ENCODE assay signal across 12 mouse cellular contexts in the genomic region with DNA sequence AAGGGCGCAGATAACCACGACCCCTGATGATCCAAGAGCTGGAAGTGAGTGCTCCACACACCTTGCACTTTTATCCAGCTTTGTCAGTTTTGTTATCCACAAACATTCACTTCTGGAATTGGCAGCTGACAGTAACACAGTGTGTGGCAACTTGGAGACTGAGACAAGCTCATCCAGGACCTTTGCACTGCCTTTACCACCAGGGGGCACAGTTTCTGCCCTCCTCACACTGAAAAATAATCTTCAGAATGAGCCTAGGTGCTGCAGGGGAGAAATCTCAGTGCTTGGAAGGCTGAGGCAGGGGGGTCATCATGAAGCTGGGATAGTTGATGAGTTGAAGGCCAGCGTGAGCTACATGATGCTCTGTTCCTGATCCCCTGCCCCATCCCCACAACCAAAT.
A peak's percentile ranks its signal among the peaks of the same experiment; 100 is the strongest.
DNase-seq lines count a peak whose midpoint lies in the region; ATAC-seq and TF ChIP-seq lines count a peak whose summit lies in the region.
"Had no signal": no experiment of that assay in that cellular context is flagged by ENCODE, and none has a peak within 500 bp of the region (broad histone marks: within the 10 kb centered on the region; RNA-seq: fewer than 3 reads in every experiment).

No protein-coding gene starts in this region.

- no peak for TF ChIP-seq POLR2A in kidney, adult 2 months (IDR thresholded peaks at IDR 0.05; ENCODE audit: low read depth, low read length)

- H3K4me2 ChIP-seq in kidney, embryonic 16.5 days (replicated peaks; ENCODE audit: low read depth, low read length) = no peak overlapping the region
- H3K4me2 ChIP-seq in midbrain, postnatal 0 days (ENCODE audit: low read depth, low read length, poor library complexity, severe bottlenecking) = no peak overlapping the region
- H3K4me2 ChIP-seq in midbrain, embryonic 11.5 days = no peak overlapping the region
- H3K4me2 ChIP-seq: forebrain, embryonic 13.5 days had no signal

- 61% methylated on average over 3 of the region's 3 CpGs for WGBS in kidney, adult 2 months
- WGBS in kidney, embryonic 16.5 days = 76% methylated on average over 3 of the region's 3 CpGs
- WGBS in midbrain, postnatal 0 days = 86% methylated on average over 3 of the region's 3 CpGs
- WGBS in midbrain, embryonic 11.5 days = 77% methylated on average over 3 of the region's 3 CpGs

- TF ChIP-seq CTCF in kidney, adult 2 months (conservative IDR thresholded peaks at IDR 0.05; ENCODE audit: insufficient read depth, insufficient read length, low read depth, low read length) = peak; percentile 55
- peak; percentile 33 for TF ChIP-seq CTCF in midbrain, postnatal 0 days (IDR thresholded peaks at IDR 0.05)

- no peaks in the 10 kb centered on the region for H3K36me3 ChIP-seq in kidney, adult 2 months (ENCODE audit: control insufficient read depth, insufficient read depth, low read length)
- H3K36me3 ChIP-seq in kidney, embryonic 16.5 days (ENCODE audit: insufficient read depth, low read length) = no peaks in the 10 kb centered on the region
- no peaks in the 10 kb centered on the region for H3K36me3 ChIP-seq in midbrain, postnatal 0 days (ENCODE audit: insufficient read depth, low read length)
- no peaks in the 10 kb centered on the region for H3K36me3 ChIP-seq in midbrain, embryonic 11.5 days (ENCODE audit: control insufficient read depth, insufficient read depth, low read length)

- no peaks in the 10 kb centered on the region for H3K4me1 ChIP-seq in kidney, adult 2 months (ENCODE audit: control insufficient read depth, insufficient read depth, low read length)
- no peaks in the 10 kb centered on the region for H3K4me1 ChIP-seq in kidney, embryonic 16.5 days (ENCODE audit: insufficient read depth, low read length)
- no peaks in the 10 kb centered on the region for H3K4me1 ChIP-seq in midbrain, postnatal 0 days (ENCODE audit: insufficient read depth, low read length)
- H3K4me1 ChIP-seq in midbrain, embryonic 11.5 days (ENCODE audit: control insufficient read depth, insufficient read depth, low read length) = no peaks in the 10 kb centered on the region
- H3K4me1 ChIP-seq: forebrain, embryonic 13.5 days had no signal

- H3K27me3 ChIP-seq in kidney, adult 2 months (replicated peaks; ENCODE audit: control insufficient read depth, insufficient read depth, low read length) = no peaks in the 10 kb centered on the region
- H3K27me3 ChIP-seq in kidney, embryonic 16.5 days (ENCODE audit: insufficient read depth, low read length) = no peaks in the 10 kb centered on the region
- H3K27me3 ChIP-seq in midbrain, postnatal 0 days (ENCODE audit: insufficient read depth, low read length) = no peaks in the 10 kb centered on the region
- no peaks in the 10 kb centered on the region for H3K27me3 ChIP-seq in midbrain, embryonic 11.5 days (ENCODE audit: control insufficient read depth, insufficient read depth, low read length)
- H3K27me3 ChIP-seq: forebrain, embryonic 13.5 days had no signal

- no peak for ATAC-seq in kidney, embryonic 16.5 days (ENCODE audit: low FRiP score, low TSS enrichment)
- no peak for ATAC-seq in midbrain, postnatal 0 days (ENCODE audit: low FRiP score)
- ATAC-seq in midbrain, embryonic 11.5 days (ENCODE audit: low FRiP score) = no peak
- ATAC-seq: forebrain, embryonic 13.5 days had no signal

- no peak overlapping the region for H3K27ac ChIP-seq in kidney, adult 2 months (ENCODE audit: insufficient read depth, low read depth, low read length)
- no peak overlapping the region for H3K27ac ChIP-seq in kidney, embryonic 16.5 days (ENCODE audit: low read length)
- no peak overlapping the region for H3K27ac ChIP-seq in midbrain, postnatal 0 days (ENCODE audit: low read depth, low read length)
- no peak overlapping the region for H3K27ac ChIP-seq in midbrain, embryonic 11.5 days (ENCODE audit: low read depth, low read length)
- H3K27ac ChIP-seq: forebrain, embryonic 13.5 days had no signal

- no peak overlapping the region for H3K4me3 ChIP-seq in kidney, adult 2 months (ENCODE audit: insufficient read depth, low read depth, low read length)
- no peak overlapping the region for H3K4me3 ChIP-seq in kidney, embryonic 16.5 days (ENCODE audit: low read length)
- H3K4me3 ChIP-seq in midbrain, postnatal 0 days (ENCODE audit: low read depth, low read length) = no peak overlapping the region
- H3K4me3 ChIP-seq in midbrain, embryonic 11.5 days (ENCODE audit: low read depth, low read length) = no peak overlapping the region
- H3K4me3 ChIP-seq: forebrain, embryonic 13.5 days had no signal

- peak; percentile 28 for DNase-seq in adrenal gland, postnatal 10 days
- no peak for DNase-seq in adrenal gland, adult 8-10 months
- no peak for DNase-seq in kidney, adult 2 months
- no peak for DNase-seq in midbrain, postnatal 0 days (ENCODE audit: low spot score)
- DNase-seq in midbrain, embryonic 11.5 days (ENCODE audit: low spot score, missing footprints) = no peak
- peak; percentile 20 for DNase-seq in retina, postnatal 1 day
- DNase-seq in right cerebral cortex, postnatal 4 days = no peak
- DNase-seq: gastrocnemius, postnatal 36 days; heart, postnatal 14 days; kidney, postnatal 14 days had no signal

- H3K9me3 ChIP-seq in kidney, embryonic 16.5 days (ENCODE audit: low read length) = no peaks in the 10 kb centered on the region
- H3K9me3 ChIP-seq in midbrain, postnatal 0 days (ENCODE audit: low read length) = no peaks in the 10 kb centered on the region
- no peaks in the 10 kb centered on the region for H3K9me3 ChIP-seq in midbrain, embryonic 11.5 days (ENCODE audit: control insufficient read depth, low read length)
- H3K9me3 ChIP-seq: forebrain, embryonic 13.5 days had no signal

- H3K9ac ChIP-seq in kidney, embryonic 16.5 days (replicated peaks; ENCODE audit: low read length) = no peak overlapping the region
- H3K9ac ChIP-seq in midbrain, postnatal 0 days (replicated peaks; ENCODE audit: low read length, poor library complexity, severe bottlenecking) = no peak overlapping the region
- no peak overlapping the region for H3K9ac ChIP-seq in midbrain, embryonic 11.5 days (ENCODE audit: low read length)
- H3K9ac ChIP-seq: forebrain, embryonic 13.5 days had no signal

Comparison
In these comparisons a context has a peak if more than half of its experiments do, and no peak if none do; other contexts are left out.
1. DNase-seq: peak in adrenal gland, postnatal 10 days (single experiment) and retina, postnatal 1 day (single experiment); none in adrenal gland, adult 8-10 months (single experiment), kidney, adult 2 months (single experiment), midbrain, postnatal 0 days (single experiment), midbrain, embryonic 11.5 days (single experiment) and right cerebral cortex, postnatal 4 days (single experiment).